Mouse (Mus musculus) stomach, embryonic 15.5 days (tissue): ENCODE results near the gene 7530416G11Rik. TPM values are rescaled to one million over a fixed set of nuclear protein-coding genes. Genes with fewer than 3 reads are reported as not detected.

Experiments used
- ATAC-seq: fragments of 200-750 bp; cut with Nextera tagmentation; 2 replicates; pipeline ENCODE4 v1.8.0; 2017; ENCODE audit warnings: low read depth, moderate number of reproducible peaks, moderate TSS enrichment; ENCODE audit not compliant: insufficient read depth, low FRiP score
- H3K27ac ChIP-seq: fragments of 300-500 bp; sonication (generic); 2 replicates; pipeline ENCODE4 v1.5.1; 2015; ENCODE audit warnings: mild to moderate bottlenecking, inconsistent platforms
- H3K27me3 ChIP-seq: fragments of 300-500 bp; sonication (generic); replicated peaks from 2 replicates; pipeline ENCODE4 v1.6.1; 2015; ENCODE audit warnings: inconsistent platforms
- H3K36me3 ChIP-seq: fragments of 300-500 bp; sonication (generic); 2 replicates; pipeline ENCODE4 v1.6.1; 2015; ENCODE audit warnings: inconsistent platforms
- H3K4me1 ChIP-seq: fragments of 300-500 bp; sonication (generic); 2 replicates; pipeline ENCODE4 v1.6.1; 2015; ENCODE audit warnings: inconsistent platforms
- H3K4me2 ChIP-seq: fragments of 300-500 bp; sonication (generic); 2 replicates; pipeline ENCODE4 v1.6.1; 2015; ENCODE audit warnings: mild to moderate bottlenecking, inconsistent platforms
- H3K4me3 ChIP-seq: fragments of 300-500 bp; sonication (generic); replicated peaks from 2 replicates; pipeline ENCODE4 v1.5.1; 2015; ENCODE audit warnings: inconsistent platforms
- H3K9ac ChIP-seq: fragments of 300-500 bp; sonication (generic); 2 replicates; pipeline ENCODE4 v1.6.1; 2015; ENCODE audit warnings: inconsistent platforms
- H3K9me3 ChIP-seq: fragments of 300-500 bp; sonication (generic); 2 replicates; pipeline ENCODE4 v1.6.1; 2016; ENCODE audit warnings: inconsistent platforms
- WGBS: fragments of 180-500 bp; shearing (Covaris S2); methylation state at CpG from one replicate; pipeline ENCODE4 v1.1.7; 2015; 5-methylcytosine and 5-hydroxymethylcytosine counted together
- polyA plus RNA-seq: library from polyadenylated mRNA; unstranded; fragments of >200 nt; fragmentation: Nextera tagmentation; extraction: Ambion mirVana; gene quantifications from 2 replicates; pipeline ENCODE4 v1.2.1, GENCODE M21; 2015

Gene 7530416G11Rik
- polyA plus RNA-seq, 1 experiment from 2014 or later: not detected

DNA sequence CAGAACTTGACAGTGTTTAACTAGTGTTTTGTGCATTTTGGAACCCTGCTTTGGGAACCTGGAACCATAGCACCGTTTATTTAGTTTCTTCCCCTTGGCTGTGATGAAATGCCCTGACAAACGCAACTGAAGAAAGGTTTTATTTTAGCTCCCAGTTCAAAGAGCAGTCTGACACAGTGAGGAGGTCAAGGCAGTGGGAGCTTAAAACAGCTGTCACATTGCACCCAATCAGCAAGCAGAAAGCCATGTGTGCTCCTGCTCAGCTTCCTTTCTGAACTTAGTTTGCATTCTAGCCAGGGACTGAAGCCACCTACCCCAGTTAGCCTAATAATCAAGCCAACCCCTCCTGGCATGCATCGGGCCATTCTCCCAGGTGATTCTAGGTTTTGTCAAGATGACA lies 56.4 kb downstream of the 7530416G11Rik start:
- peaks cover 11% of the 10 kb centered on the region; the same call in 1 of the 2 replicates for H3K36me3 ChIP-seq
- no peak overlapping the region for H3K4me3 ChIP-seq
- no peak for ATAC-seq
- H3K27ac ChIP-seq: no peak overlapping the region
- no peak overlapping the region for H3K4me2 ChIP-seq
- WGBS: 62% methylated on average over 3 of the region's 3 CpGs
- no peaks in the 10 kb centered on the region for H3K27me3 ChIP-seq
- no peak overlapping the region for H3K9ac ChIP-seq
- no peaks in the 10 kb centered on the region for H3K4me1 ChIP-seq
- no peaks in the 10 kb centered on the region for H3K9me3 ChIP-seq

Other genes starting within 250 kb of the 7530416G11Rik start
- gene Atxn10, start 167.0 kb downstream of the 7530416G11Rik start, polyA plus RNA-seq: 231 and 251 TPM in 2 replicates
- gene Wnt7b, start 79.2 kb upstream of the 7530416G11Rik start, polyA plus RNA-seq: 3.7 and 3.8 TPM in 2 replicates
- gene Ppara, start 231.8 kb upstream of the 7530416G11Rik start, polyA plus RNA-seq: 8.7 and 9.6 TPM in 2 replicates